Mouse (Mus musculus) heart, adult 2 months (tissue): ENCODE data around the gene Ccnt1.

Source experiments
- CTCF ChIP-seq: fragments of 200-600 bp; IDR thresholded peaks from 2 replicates; pipeline ENCODE4 v1.8.1; 2022; ENCODE audit warnings: antibody characterized with exemption, mild to moderate bottlenecking, moderate library complexity
- POLR2A ChIP-seq: fragments of 200-500 bp; IDR thresholded peaks from 2 replicates; pipeline ENCODE4 v1.6.1; 2011; ENCODE audit warnings: mild to moderate bottlenecking, low read depth, low read length, control low read depth; ENCODE audit not compliant: insufficient read depth

GRCm38 (mm10) chr15:98614551-98614950 is 43.8 kb upstream of the Ccnt1 start:
- TF ChIP-seq CTCF (no peak), POLR2A (no peak)
